Mouse (Mus musculus) liver, embryonic 14.5 days (tissue): ENCODE data around the gene Ripk3.

Source experiments
- CTCF ChIP-seq: IDR thresholded peaks from 2 replicates; pipeline ENCODE4 v1.5.1; 2016; ENCODE audit warnings: antibody characterized with exemption, low read depth, control low read depth
- EP300 ChIP-seq: IDR thresholded peaks from 2 replicates; pipeline ENCODE4 v1.6.1; 2016; ENCODE audit warnings: antibody characterized with exemption, low read depth

GRCm38 (mm10) chr14:55822435-55822990, 33.8 kb upstream of the Ripk3 start:
- TF ChIP-seq CTCF (peak; percentile 94), EP300 (no peak)
